Mouse (Mus musculus): ENCODE measurements around the gene Plpp2.

The Plpp2 gene

DNA sequence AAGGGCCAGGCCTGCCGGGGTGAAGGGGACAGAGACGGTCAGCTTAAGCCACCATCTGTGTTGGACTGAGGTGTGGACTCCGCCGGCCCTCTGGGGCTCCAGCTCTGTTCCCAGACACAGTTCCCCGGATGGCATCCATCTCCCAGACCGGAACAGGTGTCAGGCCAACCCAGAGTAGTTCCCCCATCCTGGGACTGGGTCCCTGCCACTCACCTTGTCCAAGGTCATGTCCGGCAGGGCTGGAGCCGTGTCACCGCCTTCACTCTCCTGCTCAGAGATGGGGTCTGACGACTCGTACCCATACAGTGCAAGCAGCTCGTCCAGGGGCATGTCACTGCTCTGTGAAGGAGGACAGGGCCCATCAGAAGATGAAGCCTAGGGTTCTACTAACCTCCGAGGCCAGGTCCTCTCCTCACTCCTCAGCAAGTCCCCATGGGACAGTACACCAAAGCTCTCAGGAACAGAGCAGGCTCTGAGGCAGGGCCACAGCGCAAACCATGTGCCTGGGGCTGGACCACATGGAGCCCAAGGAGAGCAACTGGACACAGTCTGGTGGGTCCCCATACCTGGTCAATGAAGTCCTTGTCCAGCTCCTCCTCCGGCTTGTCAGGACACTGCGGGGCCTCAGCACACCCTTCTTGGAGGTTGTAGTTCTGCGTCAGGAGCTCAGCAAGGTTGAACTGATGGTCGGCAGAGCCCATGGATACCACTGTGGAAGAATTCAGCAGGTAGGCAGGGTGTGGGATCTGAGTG lies 15.6 kb upstream of the Plpp2 start:
- no peak for DNase-seq (ENCODE audit: low spot score)

DNA sequence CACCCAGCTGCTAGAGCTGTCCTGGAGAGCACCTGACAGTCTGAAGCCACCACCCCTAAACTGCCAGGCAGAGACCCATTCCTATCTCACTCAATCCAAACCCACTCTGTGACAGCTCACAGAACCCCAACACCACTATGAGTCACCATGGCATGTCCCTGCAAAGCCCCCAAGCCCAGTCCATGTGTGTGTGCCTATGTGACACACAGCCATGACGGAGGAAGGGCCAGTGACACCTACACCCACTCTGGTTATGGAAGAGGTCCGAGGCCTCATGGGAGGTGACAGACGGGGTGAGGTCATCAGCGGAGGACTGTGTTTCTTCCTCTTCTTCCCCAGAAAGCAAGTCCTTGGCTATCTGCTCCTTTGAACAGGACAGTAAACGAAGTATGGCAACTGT lies 14.9 kb upstream of the Plpp2 start:
- DNase-seq (ENCODE audit: low spot score), result no peak

DNA sequence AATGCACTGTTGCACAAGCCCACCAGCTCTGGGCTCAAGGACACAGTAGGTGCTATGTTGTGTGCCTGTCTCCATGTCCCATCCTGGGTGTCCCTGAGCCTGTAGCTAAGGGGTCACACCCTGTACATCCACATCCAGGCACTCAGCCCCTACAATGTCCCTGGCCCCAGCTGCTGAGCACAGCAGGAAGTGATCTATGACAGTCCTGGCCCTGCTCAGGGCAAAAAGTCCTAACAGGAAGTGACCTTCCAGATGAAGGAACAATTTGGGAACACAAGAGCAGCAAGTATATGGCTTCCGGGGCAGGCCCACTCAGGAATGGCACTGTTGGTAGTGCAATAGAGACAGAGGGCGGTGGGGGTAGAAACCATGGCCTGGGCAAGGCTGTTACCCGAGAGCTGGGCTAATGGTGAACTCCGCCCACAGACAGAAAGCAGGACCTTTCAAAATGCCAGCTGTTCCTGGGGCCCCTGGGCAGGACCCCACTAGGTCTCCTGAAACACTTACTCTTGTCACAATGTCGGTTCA lies 13.6 kb upstream of the Plpp2 start:
- DNase-seq (ENCODE audit: low spot score), result no peak

GRCm38 (mm10) chr10:79546483-79546882 lies 12.9 kb upstream of the Plpp2 start:
- DNase-seq (ENCODE audit: low spot score), result no peak

DNA sequence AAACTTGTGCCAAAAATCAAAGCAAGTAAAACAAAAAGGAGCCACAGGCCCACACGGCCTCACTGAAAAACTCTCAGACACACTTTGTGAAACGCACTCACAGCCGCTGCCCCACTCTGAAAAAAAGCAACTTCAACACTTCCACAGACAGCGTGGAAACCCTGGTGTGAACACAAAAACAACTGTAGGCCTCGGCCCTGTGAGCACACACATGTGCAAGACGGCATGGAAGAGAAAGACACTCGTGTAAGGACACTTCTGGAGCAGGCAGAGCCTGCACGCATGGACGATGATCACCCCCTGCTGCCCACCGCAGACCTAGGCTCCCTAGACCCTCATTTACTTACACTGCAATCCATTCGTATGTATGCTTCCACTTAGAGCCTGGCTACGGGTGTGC lies 12.3 kb upstream of the Plpp2 start:
- no peak for DNase-seq (ENCODE audit: low spot score)

- peak; percentile 0 for DNase-seq (ENCODE audit: low spot score)
These were observed 11.0 kb upstream of the Plpp2 start for GRCm38 (mm10) chr10:79544631-79545030.

DNA sequence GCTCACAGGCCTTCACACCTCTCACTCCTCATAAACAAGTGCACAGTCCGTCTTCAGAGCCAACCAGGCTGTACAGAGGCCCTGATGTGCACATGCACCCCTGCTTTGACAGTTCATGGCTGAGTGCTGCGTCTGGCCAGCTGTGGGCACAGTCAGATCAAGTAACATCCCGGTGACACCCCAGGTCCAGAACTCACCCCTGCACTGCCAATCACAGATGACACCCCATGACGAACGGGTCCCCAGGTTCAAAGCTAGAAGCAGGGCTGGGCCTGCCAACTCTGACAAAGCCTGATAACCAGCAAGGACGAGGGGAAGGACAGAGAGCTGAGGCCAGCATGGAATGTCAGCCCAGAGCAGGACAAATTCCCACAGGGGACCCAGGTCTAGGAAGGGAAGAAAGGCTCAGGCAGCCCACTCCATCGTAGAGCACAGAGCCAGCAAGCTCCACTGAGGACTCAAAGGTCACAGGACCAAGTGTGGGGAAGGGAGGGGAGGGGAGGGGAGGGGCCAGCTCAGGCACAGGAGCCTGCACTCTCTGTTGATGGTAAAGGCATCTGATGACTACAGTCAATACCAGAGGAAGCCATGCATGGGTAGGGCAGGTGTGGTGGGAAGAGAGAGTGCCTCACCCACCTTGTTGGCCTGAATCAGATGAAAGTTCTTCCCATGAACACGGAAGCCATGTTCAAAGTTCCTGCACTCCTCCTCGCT lies 10.4 kb upstream of the Plpp2 start:
- no peak for DNase-seq (ENCODE audit: low spot score)

- no peak for DNase-seq (ENCODE audit: low spot score)
These were observed 8.6 kb upstream of the Plpp2 start for GRCm38 (mm10) chr10:79542171-79542570.

DNA sequence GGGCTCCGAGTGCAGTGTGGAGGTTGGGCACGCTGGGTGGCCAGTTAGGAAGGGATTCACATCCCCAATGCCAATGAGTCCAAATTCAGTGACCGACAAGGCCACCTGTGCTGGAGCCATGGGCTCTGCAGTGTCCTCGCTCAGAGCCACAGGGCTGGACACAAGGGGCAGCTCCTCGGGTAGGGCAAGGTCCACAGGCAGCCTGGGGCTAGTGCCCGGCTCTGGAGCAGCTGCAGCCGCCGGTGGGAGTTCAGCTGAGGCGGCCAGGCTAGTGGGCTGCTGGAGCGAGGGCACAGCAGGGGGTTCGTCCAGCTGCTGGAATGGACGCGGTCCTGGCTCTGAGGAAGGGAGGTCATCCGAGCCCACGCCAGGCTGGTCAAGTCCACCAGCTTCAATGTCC lies 7.9 kb upstream of the Plpp2 start:
- DNase-seq (ENCODE audit: low spot score), result no peak

- no peak for DNase-seq (ENCODE audit: low spot score)
These were observed 7.2 kb upstream of the Plpp2 start for GRCm38 (mm10) chr10:79540746-79541145.

- no peak for DNase-seq (ENCODE audit: low spot score)
These were observed 6.3 kb upstream of the Plpp2 start for GRCm38 (mm10) chr10:79539701-79540495.

DNA sequence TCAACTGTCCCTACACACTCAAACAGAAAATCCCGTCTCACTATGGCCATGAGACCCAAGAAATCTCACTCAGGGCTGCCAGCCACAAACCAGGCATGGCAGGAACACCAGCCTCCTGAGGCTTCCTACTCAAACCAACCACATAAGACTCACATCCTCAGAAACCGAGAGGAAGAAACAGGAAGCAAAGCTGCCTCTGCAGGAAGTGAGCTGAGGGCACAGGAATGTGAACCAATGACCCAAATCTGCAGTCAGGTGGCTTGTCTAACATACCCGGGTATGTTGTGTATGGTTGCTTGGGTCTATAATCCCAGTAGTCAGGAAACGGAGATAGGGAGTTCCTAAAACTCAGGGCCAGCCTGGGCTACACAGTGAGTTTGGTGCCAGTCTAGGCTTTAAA lies 5.3 kb upstream of the Plpp2 start:
- DNase-seq (ENCODE audit: low spot score), result no peak

GRCm38 (mm10) chr10:79538323-79538722 lies 4.7 kb upstream of the Plpp2 start:
- DNase-seq (ENCODE audit: low spot score), result no peak

DNA sequence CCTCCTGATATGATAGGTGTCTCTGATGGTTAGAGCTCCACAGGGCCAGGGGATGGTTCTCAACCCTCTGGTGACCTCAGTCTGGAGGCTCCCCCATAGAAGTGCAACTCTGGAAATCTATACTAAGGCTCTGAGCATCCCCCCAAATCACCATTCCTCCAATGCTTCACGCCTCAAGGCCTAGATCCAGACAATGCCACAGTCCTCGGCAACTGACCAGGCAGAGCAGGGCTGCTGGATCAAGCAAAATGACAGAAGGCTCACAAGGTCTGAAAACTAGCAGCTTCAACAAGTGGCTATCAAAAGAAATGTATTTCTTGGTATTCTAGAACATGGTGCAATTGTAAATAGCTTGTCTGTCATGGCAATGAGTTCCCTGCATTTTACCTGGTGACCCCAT lies 4.2 kb upstream of the Plpp2 start:
- DNase-seq (ENCODE audit: low spot score), result no peak

DNA sequence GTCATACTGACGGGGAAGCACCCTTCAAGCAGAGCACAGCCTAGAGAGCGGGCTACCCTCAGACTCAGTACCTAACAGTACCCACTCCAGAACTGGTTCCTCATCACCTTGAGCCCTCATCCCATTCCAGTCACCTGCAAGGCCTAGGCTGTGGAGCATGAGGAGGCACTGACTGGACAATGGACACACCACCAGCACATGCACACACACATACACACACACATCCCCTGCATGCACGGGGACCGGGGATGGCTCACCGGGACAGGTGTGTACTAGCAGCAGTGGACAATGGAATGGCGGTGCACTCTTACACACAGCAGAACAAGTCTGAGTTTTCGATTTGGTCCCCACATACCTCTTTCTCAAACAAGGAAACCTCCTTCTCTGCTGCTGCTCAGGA lies 3.7 kb upstream of the Plpp2 start:
- DNase-seq (ENCODE audit: low spot score), result no peak

- no peak for DNase-seq (ENCODE audit: low spot score)
These were observed 3.0 kb upstream of the Plpp2 start for GRCm38 (mm10) chr10:79536461-79537080.

GRCm38 (mm10) chr10:79535431-79535830 lies 1.8 kb upstream of the Plpp2 start:
- peak; percentile 0 for DNase-seq (ENCODE audit: low spot score)

DNA sequence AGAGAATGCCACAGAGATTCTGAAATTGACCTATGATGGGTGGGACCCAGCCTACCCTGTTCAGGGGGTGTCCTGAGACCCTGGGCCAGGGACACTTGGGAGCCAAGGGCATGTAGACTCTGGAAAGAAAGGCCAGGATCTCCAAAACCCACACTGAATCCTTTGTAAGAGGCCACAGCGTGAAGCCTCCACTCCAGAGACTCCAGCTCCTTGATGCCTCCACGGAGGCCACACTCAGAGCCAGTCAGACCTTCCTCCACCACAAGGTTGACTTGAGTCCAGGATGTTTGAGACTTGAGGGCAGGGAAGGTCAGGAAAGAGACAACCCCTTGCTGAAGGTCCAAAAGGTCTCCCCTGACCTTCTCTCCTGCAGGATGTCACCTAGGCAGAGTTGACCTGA lies 830 bp upstream of the Plpp2 start:
- peak; percentile 0 for DNase-seq (ENCODE audit: low spot score)

GRCm38 (mm10) chr10:79532678-79533077 lies 918 bp downstream of the Plpp2 start:
- DNase-seq (ENCODE audit: low spot score), result peak; percentile 2

DNA sequence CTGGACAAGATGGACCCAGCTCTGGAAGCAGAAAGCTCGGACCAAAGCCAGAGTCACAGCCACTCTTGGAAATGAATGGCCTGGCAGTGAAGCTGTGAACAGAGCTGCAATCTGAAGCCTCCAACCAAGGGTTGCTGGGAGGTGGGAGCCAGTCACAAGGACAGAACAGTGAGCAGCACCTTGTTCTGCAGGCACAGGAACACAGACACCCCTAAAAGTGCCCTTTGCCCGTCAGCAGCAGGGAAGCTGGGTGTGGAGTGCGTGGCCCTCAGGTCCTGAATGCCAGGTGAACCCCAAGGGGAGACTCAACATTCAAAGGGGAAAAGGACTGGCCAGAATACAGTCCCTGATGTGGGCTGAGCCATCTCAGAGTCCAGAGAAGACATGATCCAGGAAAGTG lies 2.0 kb downstream of the Plpp2 start:
- no peak for DNase-seq (ENCODE audit: low spot score)

DNA sequence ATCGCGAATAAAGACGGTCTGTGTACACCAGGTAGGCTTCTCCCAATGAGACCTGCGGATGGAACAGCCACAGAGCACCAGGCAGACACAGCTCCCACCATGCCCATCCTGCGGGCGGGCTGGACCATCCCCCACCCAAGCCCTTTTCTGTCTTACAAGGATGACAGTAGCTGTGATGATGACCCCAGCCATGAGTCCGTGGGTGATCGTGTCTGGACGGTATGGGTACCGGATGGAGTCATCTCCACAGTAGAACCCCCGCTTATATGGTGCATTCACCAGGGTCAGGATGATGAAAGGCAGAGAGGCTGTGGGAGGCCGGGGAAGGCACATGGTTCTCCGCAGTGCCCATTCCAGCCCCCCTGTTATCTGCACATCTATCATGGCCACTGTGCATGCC lies 2.9 kb downstream of the Plpp2 start:
- no peak for DNase-seq (ENCODE audit: low spot score)

- DNase-seq (ENCODE audit: low spot score), result no peak
These were observed 3.4 kb downstream of the Plpp2 start for GRCm38 (mm10) chr10:79530241-79530640.
